Mouse (Mus musculus): ENCODE measurements around the gene Sema6d.
"Not testable (repeated sequence)": the region's sequence is repeated elsewhere in the genome, so short reads cannot be mapped to it uniquely, and the experiment has no call there.

Gene Sema6d

GRCm38 (mm10) chr2:124291145-124291544, 201.4 kb downstream of the Sema6d start:
- DNase-seq (ENCODE audit: low read depth, low spot score), result no peak

GRCm38 (mm10) chr2:124293601-124294000, 203.8 kb downstream of the Sema6d start:
- DNase-seq (ENCODE audit: low read depth, low spot score), result no peak

- DNase-seq (ENCODE audit: low read depth, low spot score), result no peak
These were observed 208.6 kb downstream of the Sema6d start for GRCm38 (mm10) chr2:124298351-124298750.

GRCm38 (mm10) chr2:124298872-124299271, 209.1 kb downstream of the Sema6d start:
- peak; percentile 18 for DNase-seq (ENCODE audit: low read depth, low spot score)

GRCm38 (mm10) chr2:124308605-124309004, 218.8 kb downstream of the Sema6d start:
- DNase-seq (ENCODE audit: low read depth, low spot score), result no peak

GRCm38 (mm10) chr2:124309361-124310128, 219.8 kb downstream of the Sema6d start:
- no peak for DNase-seq (ENCODE audit: low read depth, low spot score)

GRCm38 (mm10) chr2:124322528-124323215, 232.9 kb downstream of the Sema6d start:
- no peak for DNase-seq (ENCODE audit: low read depth, low spot score)

- no peak for DNase-seq (ENCODE audit: low read depth, low spot score)
These were observed 234.4 kb downstream of the Sema6d start for GRCm38 (mm10) chr2:124324107-124324724.

- no peak for DNase-seq (ENCODE audit: low read depth, low spot score)
These were observed 239.8 kb downstream of the Sema6d start for GRCm38 (mm10) chr2:124329473-124330130.

GRCm38 (mm10) chr2:124332890-124333289, 243.1 kb downstream of the Sema6d start:
- DNase-seq (ENCODE audit: low read depth, low spot score), result no peak

- DNase-seq (ENCODE audit: low read depth, low spot score), result not testable (repeated sequence)
These were observed 244.9 kb downstream of the Sema6d start for GRCm38 (mm10) chr2:124334655-124335054.

- DNase-seq (ENCODE audit: low read depth, low spot score), result no peak
These were observed 248.5 kb downstream of the Sema6d start for GRCm38 (mm10) chr2:124338296-124338695.

- DNase-seq (ENCODE audit: low read depth, low spot score), result no peak
These were observed 264.4 kb downstream of the Sema6d start for GRCm38 (mm10) chr2:124354191-124354590.

- DNase-seq (ENCODE audit: low read depth, low spot score), result no peak
These were observed 264.9 kb downstream of the Sema6d start for GRCm38 (mm10) chr2:124354716-124355115.

- no peak for DNase-seq (ENCODE audit: low read depth, low spot score)
These were observed 279.5 kb downstream of the Sema6d start for GRCm38 (mm10) chr2:124369291-124369690.

GRCm38 (mm10) chr2:124369991-124370390, 280.2 kb downstream of the Sema6d start:
- DNase-seq (ENCODE audit: low read depth, low spot score), result no peak

GRCm38 (mm10) chr2:124371363-124371762, 281.6 kb downstream of the Sema6d start:
- DNase-seq (ENCODE audit: low read depth, low spot score), result no peak

- no peak for DNase-seq (ENCODE audit: low read depth, low spot score)
These were observed 295.3 kb downstream of the Sema6d start for GRCm38 (mm10) chr2:124385053-124385452.

GRCm38 (mm10) chr2:124385722-124386121, 296.0 kb downstream of the Sema6d start:
- no peak for DNase-seq (ENCODE audit: low read depth, low spot score)

GRCm38 (mm10) chr2:124388269-124388668, 298.5 kb downstream of the Sema6d start:
- DNase-seq (ENCODE audit: low read depth, low spot score), result no peak

GRCm38 (mm10) chr2:124396733-124397132, 307.0 kb downstream of the Sema6d start:
- DNase-seq (ENCODE audit: low read depth, low spot score), result no peak

- no peak for DNase-seq (ENCODE audit: low read depth, low spot score)
These were observed 307.5 kb downstream of the Sema6d start for GRCm38 (mm10) chr2:124397304-124397703.
